8 mouse cellular contexts compared by ENCODE assay signal in genomic region chr2:35539276-35539972, GRCm38 (mm10). TPM values are rescaled to one million over a fixed set of nuclear protein-coding genes. Genes with fewer than 3 reads are reported as not detected.
DNase-seq lines count a peak whose midpoint lies in the region; TF ChIP-seq lines count a peak whose summit lies in the region.

No protein-coding gene starts in this region.

- intact Hi-C loops in gastrocnemius, adult 2 months (cut with DNase I): loop anchor here (2.0 kb wide), 1 partner anchor 391 kb away; no protein-coding TSS in a partner anchor

- no peak overlapping the region for H3K4me3 ChIP-seq in gastrocnemius, adult 2 months

- peak; percentile 85 for DNase-seq in WW6 (ENCODE audit: low read depth, low spot score)
- DNase-seq in cerebellum, postnatal 36 days: peak; percentile 86 to 87
- DNase-seq in gastrocnemius, adult 2 months: peak; percentile 88
- DNase-seq in induced T-regulatory cell, adult 2 months (ENCODE audit: low read depth): peak; percentile 89
- peak; percentile 59 to 85 for DNase-seq in left cerebral cortex, adult 8-10 months (ENCODE audit: low spot score in 2 of 2)
- DNase-seq in mesoderm, embryonic 11.5 days (ENCODE audit: low read depth, low spot score): peak; percentile 92
- DNase-seq in right cerebral cortex, postnatal 36 days (ENCODE audit: low spot score in 2 of 2): peak; percentile 61 to 73
- DNase-seq in urinary bladder, postnatal 4 days (ENCODE audit: low spot score in 2 of 2): peak; percentile 77 to 86

- peak; percentile 100 for TF ChIP-seq CTCF in gastrocnemius, adult 2 months (IDR thresholded peaks at IDR 0.05)

- H3K27ac ChIP-seq in gastrocnemius, adult 2 months: no peak overlapping the region

RNA-seq across cellular contexts. Expression of gene Dab2ip, which starts 18.6 kb away (rescaled TPM):
- 10 to 100 TPM; 38.2 to 52.0 TPM for total RNA-seq in gastrocnemius, adult 2 months (2021)
- total RNA-seq in left cerebral cortex, adult 8-10 months (2022): 100 to 1,000 TPM; 108 to 124 (median 115) TPM
